Mouse (Mus musculus): ENCODE data around the gene Glrp1. TPM values are rescaled to one million over a fixed set of nuclear protein-coding genes. Genes with fewer than 3 reads are reported as not detected.

Glrp1 gene
- polyA plus RNA-seq, 1 experiment from 2014 or later: not detected

DNA sequence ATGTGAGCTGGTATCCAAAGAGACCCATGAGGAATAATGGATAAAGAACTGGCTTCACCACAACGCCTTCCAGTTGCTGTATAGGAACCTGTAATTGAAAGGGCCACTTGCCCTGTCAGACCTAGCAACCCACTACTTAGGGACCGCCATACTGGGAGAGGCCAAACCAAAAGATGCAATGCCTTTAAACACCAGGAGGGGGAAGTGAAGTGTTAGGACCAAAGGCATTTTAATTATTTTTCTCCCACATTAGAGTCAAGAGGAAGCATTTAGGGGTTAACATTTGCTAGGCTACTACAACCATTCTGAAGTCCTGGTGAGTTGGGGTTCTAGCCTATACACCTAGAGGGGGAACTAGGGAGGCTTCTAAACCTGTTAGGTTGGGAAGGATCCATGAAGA, 36.0 kb downstream of the Glrp1 start:
- no peak for ATAC-seq (ENCODE audit: low FRiP score, low read depth)

DNA sequence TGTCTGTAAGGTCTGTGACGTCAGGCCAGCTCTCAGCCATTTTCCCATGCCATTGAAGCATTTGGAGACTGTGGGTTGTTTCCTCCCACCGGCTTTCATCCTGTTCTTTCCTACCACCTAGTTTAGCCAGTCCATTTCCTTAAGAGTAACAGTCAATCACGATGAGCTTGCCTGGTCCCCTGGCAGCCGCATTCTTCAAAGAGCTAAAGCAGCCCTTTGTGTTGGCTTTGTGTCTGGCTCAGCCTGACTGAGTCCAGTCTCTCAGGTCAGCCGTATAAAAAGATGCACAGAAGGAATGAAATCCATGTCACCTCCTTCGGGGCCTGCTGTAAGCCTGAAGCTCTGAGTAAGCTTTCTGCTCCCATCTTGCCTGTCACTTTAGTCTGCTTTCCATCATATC, 37.6 kb downstream of the Glrp1 start:
- Histone ChIP-seq H3K4me3 (no peak overlapping the region), H3K9ac (no peak overlapping the region), H3K27me3 (no peaks in the 10 kb centered on the region), H3K36me3 (no peaks in the 10 kb centered on the region), H3K4me1 (peaks cover 27% of the 10 kb centered on the region), H3K4me2 (replicated peaks) (no peak overlapping the region), H3K27ac (no peak overlapping the region), H3K9me3 (no peaks in the 10 kb centered on the region)
- no peak for ATAC-seq (ENCODE audit: low FRiP score, low read depth)
- WGBS: 32% methylated on average over 6 of the region's 6 CpGs

More for the DNA sequence above, 36.0 kb downstream of the Glrp1 start:
- no peak overlapping the region for H3K4me2 ChIP-seq (replicated peaks)
- no peaks in the 10 kb centered on the region for H3K9me3 ChIP-seq
- H3K9ac ChIP-seq: no peak overlapping the region
- no peaks in the 10 kb centered on the region for H3K36me3 ChIP-seq
- peaks cover 34% of the 10 kb centered on the region for H3K4me1 ChIP-seq
- 39% methylated on average over 2 of the region's 2 CpGs for WGBS
- H3K4me3 ChIP-seq: no peak overlapping the region
- H3K27me3 ChIP-seq: no peaks in the 10 kb centered on the region
- H3K27ac ChIP-seq: no peak overlapping the region

DNA sequence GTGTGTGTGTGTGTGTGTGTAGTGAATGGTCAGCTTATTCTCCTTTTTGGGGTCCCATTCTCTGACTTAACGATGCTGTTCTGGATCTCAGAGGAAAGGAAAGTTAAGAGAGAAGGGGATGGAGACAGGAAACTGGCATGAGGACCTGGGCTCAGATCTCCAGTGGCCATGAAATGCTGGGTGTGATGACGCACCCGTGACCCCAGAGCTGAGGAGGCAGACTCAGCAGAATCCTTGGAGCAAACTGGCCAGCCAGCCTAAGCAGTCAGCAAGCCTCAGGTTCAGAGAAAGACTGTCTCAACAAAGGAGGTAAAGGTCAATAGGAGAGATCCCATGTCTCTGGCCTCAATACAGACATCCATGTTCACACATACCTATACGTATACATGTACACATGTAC, 40.1 kb downstream of the Glrp1 start:
- H3K9me3 ChIP-seq: no peaks in the 10 kb centered on the region
- H3K4me2 ChIP-seq (replicated peaks): no peak overlapping the region
- WGBS: 86% methylated on average over 4 of the region's 4 CpGs
- no peak overlapping the region for H3K9ac ChIP-seq
- H3K27me3 ChIP-seq: no peaks in the 10 kb centered on the region
- no peaks in the 10 kb centered on the region for H3K36me3 ChIP-seq
- no peak for ATAC-seq (ENCODE audit: low FRiP score, low read depth)
- no peak overlapping the region for H3K4me3 ChIP-seq
- H3K4me1 ChIP-seq: peaks cover 16% of the 10 kb centered on the region
- no peak overlapping the region for H3K27ac ChIP-seq

DNA sequence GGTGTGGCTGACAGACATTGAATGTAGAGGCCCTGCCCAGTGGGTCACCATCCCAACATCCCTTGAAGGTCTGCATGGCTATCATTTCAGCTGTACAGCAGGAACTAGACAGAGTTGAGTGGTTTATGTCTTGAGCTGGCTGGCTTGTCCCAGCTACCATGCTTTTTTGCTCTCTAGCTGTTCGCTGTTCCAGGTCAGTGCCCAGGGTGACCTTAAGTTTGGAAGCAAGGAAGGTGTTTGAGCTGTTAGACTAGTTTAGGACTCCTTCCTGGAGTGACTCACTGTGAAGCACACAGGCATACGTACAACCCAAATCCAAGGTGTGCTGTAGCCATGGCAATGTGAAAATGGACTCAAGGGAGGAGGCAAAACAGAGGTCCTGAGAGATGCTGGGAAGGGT, 41.5 kb downstream of the Glrp1 start:
- ATAC-seq (ENCODE audit: low FRiP score, low read depth): no peak
- no peak overlapping the region for H3K9ac ChIP-seq
- WGBS: 89% methylated on average over 2 of the region's 2 CpGs

DNA sequence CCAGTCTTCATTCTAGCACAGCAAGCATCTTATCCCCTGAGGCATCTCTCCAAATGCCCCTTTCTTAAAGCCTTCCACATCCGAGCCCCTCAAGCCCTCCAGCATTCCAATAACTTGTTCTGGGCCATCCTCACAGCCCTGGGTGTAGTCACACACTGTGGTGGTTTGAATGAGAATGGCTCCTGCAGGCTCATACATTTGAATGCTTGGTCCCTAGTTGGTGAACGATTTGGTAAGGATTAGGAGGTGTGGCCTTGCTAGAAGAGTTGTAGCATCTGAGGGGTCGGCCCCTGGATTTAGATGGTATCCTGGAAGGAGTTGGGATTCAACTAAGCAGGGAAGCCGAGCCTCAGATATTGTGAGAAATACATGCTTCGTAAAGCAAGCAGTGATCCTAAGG, 42.0 kb downstream of the Glrp1 start:
- H3K9ac ChIP-seq: no peak overlapping the region
- ATAC-seq (ENCODE audit: low FRiP score, low read depth): no peak
- no peaks in the 10 kb centered on the region for H3K27me3 ChIP-seq
- H3K4me2 ChIP-seq (replicated peaks): no peak overlapping the region
- H3K36me3 ChIP-seq: no peaks in the 10 kb centered on the region
- no peaks in the 10 kb centered on the region for H3K9me3 ChIP-seq
- WGBS: 82% methylated on average over 5 of the region's 5 CpGs
- no peak overlapping the region for H3K27ac ChIP-seq
- H3K4me3 ChIP-seq: no peak overlapping the region
- H3K4me1 ChIP-seq: peaks cover 22% of the 10 kb centered on the region

More for the DNA sequence above, 41.5 kb downstream of the Glrp1 start:
- Histone ChIP-seq H3K4me3 (no peak overlapping the region), H3K4me1 (peaks cover 18% of the 10 kb centered on the region), H3K9me3 (no peaks in the 10 kb centered on the region), H3K4me2 (replicated peaks) (no peak overlapping the region), H3K36me3 (no peaks in the 10 kb centered on the region), H3K27ac (no peak overlapping the region), H3K27me3 (no peaks in the 10 kb centered on the region)

DNA sequence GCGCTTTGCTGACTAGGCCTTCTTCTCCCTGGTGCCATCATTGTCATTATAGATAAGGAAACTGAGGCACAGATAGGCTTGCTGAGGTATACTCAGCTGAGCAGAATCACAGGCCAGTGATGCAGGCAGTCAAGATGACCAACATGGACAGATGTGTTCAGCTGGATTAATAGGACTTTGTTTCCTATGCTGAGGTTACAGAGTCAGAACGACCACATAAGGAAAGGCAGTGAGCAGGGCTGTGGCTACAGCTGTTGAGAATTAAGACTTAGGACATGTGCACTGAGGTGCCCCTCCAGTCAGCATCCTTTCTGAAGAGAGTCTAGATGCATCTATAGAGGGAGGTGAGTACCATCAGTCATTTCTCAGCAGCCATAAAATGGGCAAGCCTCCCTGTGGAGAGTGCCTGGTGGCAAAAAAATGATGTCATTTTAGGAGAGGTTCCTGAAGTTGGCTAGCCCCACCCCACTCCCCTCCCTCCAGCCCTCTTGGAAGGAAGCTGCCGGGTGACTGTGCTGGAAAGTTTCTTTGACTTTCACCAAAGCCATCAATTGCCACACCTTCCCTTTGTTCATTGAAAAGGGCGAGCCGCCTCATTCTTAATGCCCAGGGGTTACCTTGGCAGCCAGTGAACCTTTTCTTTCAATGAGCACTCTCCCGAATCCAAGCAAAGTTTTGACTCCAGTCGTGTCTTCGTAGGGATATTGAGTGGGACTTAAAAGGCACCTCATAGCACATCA, 43.4 kb downstream of the Glrp1 start:
- 65% methylated on average over 8 of the region's 8 CpGs for WGBS
- ATAC-seq (ENCODE audit: low FRiP score, low read depth): no peak
- Histone ChIP-seq H3K4me3 (no peak overlapping the region), H3K36me3 (no peaks in the 10 kb centered on the region), H3K4me1 (peaks cover 33% of the 10 kb centered on the region), H3K27ac (no peak overlapping the region), H3K9me3 (no peaks in the 10 kb centered on the region), H3K4me2 (replicated peaks) (no peak overlapping the region), H3K9ac (no peak overlapping the region), H3K27me3 (no peaks in the 10 kb centered on the region)

DNA sequence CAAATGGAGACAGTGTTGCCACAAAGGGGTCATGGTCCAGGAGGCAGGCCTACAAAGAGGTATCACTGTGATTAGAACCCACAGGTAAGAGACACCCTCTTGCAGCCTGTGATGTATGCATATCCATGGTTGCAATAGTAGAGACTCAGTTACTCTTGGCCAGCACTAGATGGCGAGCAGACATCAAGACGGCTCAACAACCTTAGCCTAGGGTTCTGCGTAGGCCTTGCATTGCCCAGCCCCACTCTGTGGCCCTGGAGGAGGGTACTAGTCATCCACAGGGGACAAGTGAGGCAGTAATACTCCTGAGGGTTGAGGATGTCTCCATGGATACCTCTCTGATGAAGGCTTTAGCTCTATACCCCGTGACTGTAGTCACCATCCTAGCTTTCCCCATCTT, 44.1 kb downstream of the Glrp1 start:
- H3K4me3 ChIP-seq: no peak overlapping the region
- 68% methylated on average over 4 of the region's 4 CpGs for WGBS
- ATAC-seq (ENCODE audit: low FRiP score, low read depth): no peak
- H3K4me2 ChIP-seq (replicated peaks): no peak overlapping the region
- H3K27me3 ChIP-seq: no peaks in the 10 kb centered on the region
- peaks cover 33% of the 10 kb centered on the region for H3K4me1 ChIP-seq
- H3K9me3 ChIP-seq: no peaks in the 10 kb centered on the region
- H3K36me3 ChIP-seq: no peaks in the 10 kb centered on the region
- no peak overlapping the region for H3K27ac ChIP-seq
- no peak overlapping the region for H3K9ac ChIP-seq

DNA sequence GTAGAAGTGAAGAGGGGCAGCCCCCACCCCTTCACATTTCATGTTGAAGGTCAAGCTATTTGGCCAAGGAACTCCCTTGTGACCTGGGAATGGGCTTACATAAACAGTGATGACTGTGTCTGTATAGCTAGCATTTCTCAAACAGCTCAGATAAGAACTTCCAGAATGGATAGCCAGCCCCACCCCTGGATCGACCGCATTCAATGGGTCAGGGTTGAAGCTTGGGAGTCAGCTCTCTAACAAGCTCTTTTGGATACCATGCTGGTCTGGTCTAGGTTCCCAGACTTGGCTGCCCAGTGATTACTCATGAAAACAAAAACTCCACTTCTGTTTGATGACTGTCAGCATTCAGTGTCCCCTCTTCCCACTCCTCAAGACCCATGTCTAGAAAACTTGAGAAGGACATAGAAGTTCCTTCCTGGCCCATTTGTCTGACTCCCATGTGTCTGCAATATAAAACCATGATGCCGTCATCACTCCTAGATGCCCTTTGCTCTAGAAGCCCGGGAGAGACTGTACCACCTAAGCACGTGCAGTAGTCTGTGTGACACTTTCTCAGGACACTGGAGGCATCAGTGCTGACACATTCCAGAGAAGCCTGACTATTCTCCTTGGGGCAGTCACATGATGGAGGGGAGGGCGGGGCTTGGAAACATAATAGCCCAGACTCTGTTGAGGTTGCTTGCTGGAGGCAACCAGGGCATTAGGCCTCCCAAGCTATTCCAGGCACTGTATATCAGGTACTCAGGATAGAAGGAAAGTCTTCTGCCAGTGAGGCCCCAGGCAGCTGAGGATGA, 45.6 kb downstream of the Glrp1 start:
- H3K9ac ChIP-seq: no peak overlapping the region
- H3K4me3 ChIP-seq: no peak overlapping the region
- no peak for ATAC-seq (ENCODE audit: low FRiP score, low read depth)
- H3K9me3 ChIP-seq: no peaks in the 10 kb centered on the region
- H3K36me3 ChIP-seq: no peaks in the 10 kb centered on the region
- no peaks in the 10 kb centered on the region for H3K27me3 ChIP-seq
- H3K4me1 ChIP-seq: peaks cover 33% of the 10 kb centered on the region
- no peak overlapping the region for H3K27ac ChIP-seq
- WGBS: 85% methylated on average over 6 of the region's 6 CpGs
- no peak overlapping the region for H3K4me2 ChIP-seq (replicated peaks)

DNA sequence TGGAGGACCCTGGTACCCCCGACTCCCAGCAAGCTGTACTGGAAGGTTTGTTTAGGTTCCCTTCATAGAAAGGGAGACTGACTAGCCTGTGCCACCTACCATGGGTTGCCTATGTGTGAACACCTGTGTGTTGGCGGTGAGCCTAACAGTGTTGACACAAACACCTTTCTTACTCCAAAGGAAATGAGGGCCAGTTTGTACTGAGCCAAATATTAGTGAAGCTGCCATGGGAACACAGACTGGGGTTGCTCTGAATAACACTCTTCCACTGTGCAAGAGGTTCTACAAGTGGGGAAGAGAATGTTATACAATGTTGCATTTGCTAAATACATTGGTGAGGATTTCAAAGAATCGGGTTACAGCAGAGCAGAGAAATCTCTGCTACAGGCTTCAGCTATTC, 46.6 kb downstream of the Glrp1 start:
- Histone ChIP-seq H3K9me3 (0 out of 2 replicates have a peak, but pooled peaks cover 5% of the 10 kb centered on the region), H3K9ac (no peak overlapping the region), H3K36me3 (no peaks in the 10 kb centered on the region), H3K27me3 (no peaks in the 10 kb centered on the region), H3K27ac (no peak overlapping the region), H3K4me2 (replicated peaks) (no peak overlapping the region), H3K4me1 (peaks cover 33% of the 10 kb centered on the region), H3K4me3 (no peak overlapping the region)
- 75% methylated on average over 3 of the region's 3 CpGs for WGBS
- no peak for ATAC-seq (ENCODE audit: low FRiP score, low read depth)

DNA sequence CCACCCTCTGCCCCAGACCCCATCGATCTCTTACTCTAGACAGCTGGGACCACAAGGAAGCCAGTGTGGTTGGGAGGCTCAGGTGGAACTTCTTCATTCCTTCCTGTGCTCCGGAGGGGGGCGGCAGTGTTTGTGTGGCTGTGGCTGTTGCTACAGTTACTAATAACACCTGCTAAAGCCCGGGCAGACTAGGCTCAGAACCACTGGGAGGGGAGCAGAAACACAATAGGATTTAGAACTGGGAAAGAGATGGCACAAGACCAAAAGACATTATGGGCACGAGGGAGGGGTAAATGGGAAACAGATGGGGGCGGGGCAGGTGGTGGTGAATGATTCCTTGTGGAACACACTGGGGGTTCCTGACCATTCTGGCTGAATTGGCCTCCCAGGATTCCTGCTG, 47.4 kb downstream of the Glrp1 start:
- H3K4me1 ChIP-seq: peaks cover 33% of the 10 kb centered on the region
- no peaks in the 10 kb centered on the region for H3K36me3 ChIP-seq
- ATAC-seq (ENCODE audit: low FRiP score, low read depth): peak; percentile 78; the same call in 1 of the 2 replicates
- H3K4me2 ChIP-seq (replicated peaks): no peak overlapping the region
- WGBS: 40% methylated on average over 6 of the region's 6 CpGs
- no peak overlapping the region for H3K9ac ChIP-seq
- no peaks in the 10 kb centered on the region for H3K27me3 ChIP-seq
- H3K27ac ChIP-seq: no peak overlapping the region
- H3K4me3 ChIP-seq: no peak overlapping the region
- H3K9me3 ChIP-seq: 0 out of 2 replicates have a peak, but pooled peaks cover 5% of the 10 kb centered on the region

DNA sequence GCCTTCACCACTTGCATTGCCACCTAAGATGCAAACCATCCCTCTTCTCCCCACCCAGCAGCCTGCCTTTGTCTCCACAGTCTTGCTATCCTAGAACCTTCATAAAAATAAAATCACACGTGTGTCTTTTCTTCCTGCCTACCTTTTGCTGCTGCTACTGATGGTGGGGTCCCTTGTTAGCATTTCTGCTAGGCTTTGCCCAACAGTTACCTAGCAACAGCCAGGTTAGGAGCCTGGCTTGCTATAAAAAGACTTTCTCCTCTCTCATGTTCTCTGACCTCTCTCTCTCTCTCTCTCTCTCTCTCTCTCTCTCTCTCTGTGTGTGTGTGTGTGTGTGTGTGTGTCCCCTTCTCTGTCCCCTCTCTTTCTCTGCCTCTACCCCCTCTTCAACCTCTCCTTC, 48.8 kb downstream of the Glrp1 start:
- no peak overlapping the region for H3K9ac ChIP-seq
- WGBS: 32% methylated on average over 1 of the region's 1 CpGs
- H3K4me2 ChIP-seq (replicated peaks): no peak overlapping the region
- no peak for ATAC-seq (ENCODE audit: low FRiP score, low read depth)
- H3K4me1 ChIP-seq: peaks cover 33% of the 10 kb centered on the region
- H3K27me3 ChIP-seq: no peaks in the 10 kb centered on the region
- no peak overlapping the region for H3K27ac ChIP-seq
- 0 out of 2 replicates have a peak, but pooled peaks cover 5% of the 10 kb centered on the region for H3K9me3 ChIP-seq
- H3K36me3 ChIP-seq: no peaks in the 10 kb centered on the region
- H3K4me3 ChIP-seq: no peak overlapping the region

DNA sequence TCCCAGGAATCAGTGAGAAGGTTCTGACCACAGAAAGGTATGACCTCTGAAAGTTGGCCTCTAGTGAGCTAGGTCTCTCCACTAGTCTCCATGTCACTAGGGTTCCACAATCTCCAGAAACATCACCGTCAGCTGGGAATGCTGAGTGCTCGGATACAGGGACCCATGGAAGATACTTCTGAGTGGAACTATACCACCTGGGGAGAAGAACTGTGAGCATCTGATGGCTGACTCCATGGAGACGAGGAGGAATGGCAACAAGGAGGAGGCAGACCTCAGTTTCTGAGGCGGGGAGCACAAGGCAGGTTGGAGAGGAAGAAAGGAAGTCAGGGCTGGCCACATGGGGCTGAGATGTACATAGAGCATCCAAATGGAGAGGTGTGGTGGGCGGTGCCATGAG, 50.2 kb downstream of the Glrp1 start:
- Histone ChIP-seq H3K27ac (no peak overlapping the region), H3K9me3 (0 out of 2 replicates have a peak, but pooled peaks cover 5% of the 10 kb centered on the region), H3K4me2 (replicated peaks) (no peak overlapping the region), H3K9ac (no peak overlapping the region), H3K36me3 (no peaks in the 10 kb centered on the region), H3K4me1 (peaks cover 29% of the 10 kb centered on the region), H3K27me3 (no peaks in the 10 kb centered on the region), H3K4me3 (no peak overlapping the region)
- WGBS: 85% methylated on average over 5 of the region's 5 CpGs
- no peak for ATAC-seq (ENCODE audit: low FRiP score, low read depth)

All from limb, embryonic 13.5 days (tissue).